Comparison of ENCODE assay signal across 8 mouse cellular contexts in the genomic region with DNA sequence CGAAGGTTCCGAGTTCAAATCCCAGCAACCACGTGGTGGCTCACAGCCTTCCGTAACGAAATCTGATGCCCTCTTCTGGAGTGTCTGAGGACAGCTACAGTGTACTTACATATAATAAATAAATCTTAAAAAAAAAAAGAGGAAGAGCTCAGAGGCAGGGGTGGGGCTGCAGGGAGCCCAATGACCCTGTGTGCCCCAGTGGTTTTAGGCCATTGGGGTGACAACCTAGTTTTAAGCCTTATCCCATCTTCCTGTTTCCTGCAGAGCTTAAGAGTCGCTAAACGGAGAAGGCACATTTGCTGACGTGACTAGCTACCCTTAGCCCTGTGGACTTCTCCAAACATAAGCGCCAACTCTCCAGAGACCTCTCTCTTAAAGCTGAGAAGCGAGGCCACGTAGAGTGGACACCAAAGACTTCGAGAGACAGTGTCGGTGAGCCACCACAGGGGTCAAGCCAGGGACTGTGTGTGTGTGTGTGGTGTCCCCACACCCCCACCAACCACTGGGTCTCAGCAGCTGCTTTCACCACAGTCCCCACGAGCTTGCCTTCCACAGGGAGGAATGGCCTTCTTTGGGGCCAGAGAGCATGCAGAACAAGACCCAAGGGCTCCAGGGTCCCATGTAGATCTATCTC. TPM values are rescaled to one million over a fixed set of nuclear protein-coding genes. Genes with fewer than 3 reads are reported as not detected.
DNase-seq lines count a peak whose midpoint lies in the region; ATAC-seq and TF ChIP-seq lines count a peak whose summit lies in the region.

No protein-coding gene starts in this region.

- H3K4me3 ChIP-seq in spleen, adult 2 months (ENCODE audit: extremely low read depth, insufficient read depth, insufficient read length): peak overlapping the region; percentile 84
- H3K4me3 ChIP-seq in stomach, embryonic 16.5 days (replicated peaks; ENCODE audit: low read length): peak overlapping the region; percentile 65

- H3K27ac ChIP-seq in spleen, adult 2 months (ENCODE audit: insufficient read depth, low read length): peak overlapping the region; percentile 95
- H3K27ac ChIP-seq in stomach, embryonic 16.5 days (ENCODE audit: low read length): no peak overlapping the region

- H3K27me3 ChIP-seq in spleen, adult 2 months (ENCODE audit: control insufficient read depth, insufficient read depth, low read length): no peaks in the 10 kb centered on the region
- H3K27me3 ChIP-seq in stomach, embryonic 16.5 days (ENCODE audit: control insufficient read depth, insufficient read depth, low read length): peaks cover 45% of the 10 kb centered on the region

- peak overlapping the region; percentile 99 for H3K4me2 ChIP-seq in stomach, embryonic 16.5 days (ENCODE audit: low read depth, low read length)

- TF ChIP-seq POLR2A in spleen, adult 2 months (IDR thresholded peaks at IDR 0.05; ENCODE audit: low read depth, low read length): no peak

- TF ChIP-seq CTCF in spleen, adult 2 months (IDR thresholded peaks at IDR 0.05; ENCODE audit: extremely low read depth, insufficient read depth, insufficient read length, insufficient replicate concordance): no peak

- no peaks in the 10 kb centered on the region for H3K9me3 ChIP-seq in stomach, embryonic 16.5 days (replicated peaks; ENCODE audit: control insufficient read depth, low read length)

- ATAC-seq in stomach, embryonic 16.5 days (ENCODE audit: insufficient read depth, low FRiP score): no peak

- no peaks in the 10 kb centered on the region; the same call in 1 of the 2 replicates for H3K36me3 ChIP-seq in spleen, adult 2 months (ENCODE audit: control insufficient read depth, insufficient read depth, low read length)
- H3K36me3 ChIP-seq in stomach, embryonic 16.5 days (ENCODE audit: control insufficient read depth, insufficient read depth, low read length): no peaks in the 10 kb centered on the region

- DNase-seq in cerebellum, adult 9-10 months: peak; percentile 17
- no peak for DNase-seq in cerebellum, adult 11-12 months
- peak in 1 of 2 experiments; percentile 37 for DNase-seq in spleen, adult 2 months (ENCODE audit: low read depth in 1 of 2, low spot score in 2 of 2)
- DNase-seq in spleen, adult 12 weeks (ENCODE audit: low spot score): no peak
- peak; percentile 28 for DNase-seq in liver
- DNase-seq in left cerebral cortex, adult 11 months (ENCODE audit: low spot score): no peak
- no peak for DNase-seq in frontal cortex, postnatal 36 days (ENCODE audit: low spot score in 2 of 2)

- 0 out of 2 replicates have a peak overlapping the region, but pooled peaks have one; percentile 26 for H3K9ac ChIP-seq in stomach, embryonic 16.5 days (ENCODE audit: low read length)

- 16% methylated on average over 14 of the region's 14 CpGs for WGBS in spleen, adult 2 months
- WGBS in stomach, embryonic 16.5 days: 78% methylated on average over 14 of the region's 14 CpGs

- peaks cover 14% of the 10 kb centered on the region; the same call in 1 of the 2 replicates for H3K4me1 ChIP-seq in spleen, adult 2 months (ENCODE audit: control insufficient read depth, insufficient read depth, insufficient read length)
- H3K4me1 ChIP-seq in stomach, embryonic 16.5 days (ENCODE audit: control insufficient read depth, insufficient read depth, low read length): peaks cover 6% of the 10 kb centered on the region; the same call in 1 of the 2 replicates

RNA-seq across cellular contexts. Expression of a gene that starts 3.2 kb away (rescaled TPM):
- polyA plus RNA-seq in spleen, adult 2 months (2012; rRNA removed): 33.1 and 48.3 TPM in 2 replicates
- 1.0 and 2.2 TPM in 2 replicates for polyA plus RNA-seq in stomach, embryonic 16.5 days (2015; fragmentation: Nextera tagmentation; extraction: Ambion mirVana)

RNA-seq across cellular contexts. Expression of a gene that starts 13.9 kb away (rescaled TPM):
- 2.6 and 4.6 TPM in 2 replicates for polyA plus RNA-seq in spleen, adult 2 months (2012; rRNA removed)
- polyA plus RNA-seq in stomach, embryonic 16.5 days (2015; fragmentation: Nextera tagmentation; extraction: Ambion mirVana): 4.6 and 5.7 TPM in 2 replicates

Comparison
In these comparisons a context has a peak if more than half of its experiments do, and no peak if none do; other contexts are left out.
1. DNase-seq: peak in cerebellum, adult 9-10 months (single experiment) and liver (single experiment); none in cerebellum, adult 11-12 months (single experiment), spleen, adult 12 weeks (single experiment), left cerebral cortex, adult 11 months (single experiment) and frontal cortex, postnatal 36 days (0 of 2).
2. RNA of a gene that starts 3.2 kb away (polyA plus RNA-seq): 33.1 to 48.3 TPM in spleen, adult 2 months; 1.0 to 2.2 TPM in stomach, embryonic 16.5 days; every median in the first group is over 10 times any median in the second.